Mouse (Mus musculus) megakaryocyte, embryonic 14.5 days (primary cell): ENCODE results near the gene Ankrd17. TPM values are rescaled to one million over a fixed set of nuclear protein-coding genes. Genes with fewer than 3 reads are reported as not detected.
"Not testable (repeated sequence)": the region's sequence is repeated elsewhere in the genome, so short reads cannot be mapped to it uniquely, and the experiment has no call there.

Experiments used
- H3K27me3 ChIP-seq: replicated peaks from 2 replicates; pipeline ENCODE3; 2012; ENCODE audit warnings: inconsistent platforms
- H3K36me3 ChIP-seq: replicated peaks from 2 replicates; pipeline ENCODE3; 2012; ENCODE audit warnings: low read length, inconsistent platforms, mixed read lengths
- H3K4me1 ChIP-seq: 2 replicates; pipeline ENCODE4 v1.6.1; 2012; ENCODE audit warnings: inconsistent platforms
- H3K4me3 ChIP-seq: replicated peaks from 2 replicates; pipeline ENCODE3; 2012; ENCODE audit warnings: moderate library complexity, mild to moderate bottlenecking, inconsistent platforms
- H3K9me3 ChIP-seq: 2 replicates; pipeline ENCODE4 v1.6.1; 2012; ENCODE audit warnings: inconsistent platforms
- FLI1 ChIP-seq: IDR thresholded peaks from 2 replicates; pipeline ENCODE4 v1.6.1; 2012; ENCODE audit warnings: low read length, inconsistent platforms, mixed read lengths
- GATA1 ChIP-seq: IDR thresholded peaks from 3 replicates; pipeline ENCODE4 v1.6.1; 2012; ENCODE audit warnings: mixed read lengths, low read length, inconsistent platforms, borderline replicate concordance
- polyA plus RNA-seq: library from polyadenylated mRNA; stranded (reverse); fragments of >175 nt; gene quantifications from 2 replicates; pipeline ENCODE4 v1.2.3, GENCODE M21; 2012; ENCODE audit warnings: low replicate concordance; ENCODE audit not compliant: insufficient read depth

Gene Ankrd17
- polyA plus RNA-seq, 1 experiment, result 5.3 TPM

DNA sequence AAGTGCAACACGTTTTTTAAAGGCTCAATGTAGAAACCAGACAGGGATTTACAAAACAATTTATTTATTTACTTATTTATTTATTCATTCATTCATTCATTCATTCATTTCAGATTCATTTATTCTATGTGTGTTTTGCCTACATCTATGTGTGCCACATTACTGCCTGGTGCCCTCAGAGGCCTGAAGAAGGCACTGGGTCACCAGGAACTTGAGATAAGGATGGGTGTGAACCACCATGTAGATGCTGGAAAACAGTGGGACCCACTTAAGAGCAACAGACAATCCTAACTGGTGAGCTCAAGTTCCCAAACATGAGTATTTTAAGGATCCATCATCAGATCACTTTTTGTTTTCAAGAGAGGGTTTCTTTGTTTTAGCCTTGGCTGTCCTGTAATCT lies 91.6 kb downstream of the Ankrd17 start:
- TF ChIP-seq FLI1, result no peak
- no peak for TF ChIP-seq GATA1
- peaks cover 85% of the 10 kb centered on the region for H3K36me3 ChIP-seq
- no peaks in the 10 kb centered on the region for H3K9me3 ChIP-seq
- H3K27me3 ChIP-seq, result no peaks in the 10 kb centered on the region
- peaks cover 6% of the 10 kb centered on the region; the same call in 1 of the 2 replicates for H3K4me1 ChIP-seq
- H3K4me3 ChIP-seq, result no peak overlapping the region

DNA sequence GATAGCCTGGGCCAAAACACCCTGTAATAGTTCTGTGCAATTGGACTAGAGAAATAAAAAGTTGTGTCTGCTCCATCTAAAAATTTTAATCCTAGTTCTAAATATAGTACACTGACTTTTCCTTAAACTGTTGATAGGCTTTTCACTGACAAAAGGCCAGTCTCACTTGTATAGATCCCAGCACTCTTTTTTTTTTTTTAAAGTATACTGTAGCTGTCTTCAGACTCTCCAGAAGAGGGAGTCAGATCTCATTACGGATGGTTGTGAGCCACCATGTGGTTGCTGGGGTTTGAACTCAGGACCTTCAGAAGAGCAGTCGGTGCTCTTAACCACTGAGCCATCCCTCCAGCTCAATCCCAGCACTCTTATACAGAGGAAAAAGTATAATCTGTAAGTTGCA lies 104.1 kb downstream of the Ankrd17 start:
- H3K4me3 ChIP-seq, H3K4me1 ChIP-seq, H3K9me3 ChIP-seq, H3K27me3 ChIP-seq: not testable (repeated sequence)
- H3K36me3 ChIP-seq, result peaks cover 88% of the 10 kb centered on the region

DNA sequence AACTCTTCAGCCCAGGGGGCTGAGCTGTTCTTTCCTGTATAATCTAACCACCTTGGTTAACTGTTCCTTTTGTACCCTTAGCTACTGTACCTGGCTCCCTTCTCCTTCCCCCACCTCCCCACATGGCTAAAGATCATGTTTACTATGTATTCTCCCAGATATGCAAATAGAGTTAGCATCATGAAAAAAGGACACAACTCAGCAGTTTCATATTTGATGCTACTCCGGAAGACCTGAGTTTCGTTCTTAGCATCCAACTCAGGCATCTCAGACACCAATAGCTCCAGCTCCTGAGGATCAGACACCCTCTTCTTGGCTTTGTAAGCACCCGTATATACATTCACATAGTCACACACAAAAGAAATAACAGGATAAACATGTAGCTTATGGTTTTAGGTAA lies 109.4 kb downstream of the Ankrd17 start:
- H3K9me3 ChIP-seq, result no peaks in the 10 kb centered on the region
- TF ChIP-seq GATA1, result no peak
- no peak for TF ChIP-seq FLI1
- peaks cover 92% of the 10 kb centered on the region for H3K36me3 ChIP-seq
- H3K27me3 ChIP-seq, result no peaks in the 10 kb centered on the region
- no peaks in the 10 kb centered on the region for H3K4me1 ChIP-seq
- no peak overlapping the region for H3K4me3 ChIP-seq

DNA sequence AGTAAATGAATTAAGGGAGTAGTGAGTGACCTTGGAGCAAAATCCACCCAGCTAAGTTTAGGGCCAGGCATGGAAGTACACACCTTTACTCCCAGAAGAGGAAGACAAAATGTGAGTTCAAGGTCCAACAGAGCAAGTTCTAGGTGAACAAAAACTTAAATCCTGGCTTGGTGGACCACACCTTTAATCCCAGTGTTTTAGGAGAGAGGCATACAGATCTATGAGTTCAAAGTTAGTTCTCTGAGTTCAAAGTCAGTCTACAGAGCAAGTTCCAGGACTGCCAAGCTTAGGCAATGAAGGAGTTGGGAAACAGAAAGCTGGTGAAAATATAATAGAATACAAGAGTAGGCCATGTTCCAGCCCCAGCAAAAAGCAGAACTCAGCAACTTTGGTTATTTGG lies 118.9 kb downstream of the Ankrd17 start:
- H3K27me3 ChIP-seq, result no peaks in the 10 kb centered on the region
- 0 out of 2 replicates have a peak, but pooled peaks cover 4% of the 10 kb centered on the region for H3K4me1 ChIP-seq
- H3K9me3 ChIP-seq, result no peaks in the 10 kb centered on the region
- TF ChIP-seq FLI1, result no peak
- TF ChIP-seq GATA1, result no peak
- peaks cover 93% of the 10 kb centered on the region for H3K36me3 ChIP-seq
- no peak overlapping the region for H3K4me3 ChIP-seq

DNA sequence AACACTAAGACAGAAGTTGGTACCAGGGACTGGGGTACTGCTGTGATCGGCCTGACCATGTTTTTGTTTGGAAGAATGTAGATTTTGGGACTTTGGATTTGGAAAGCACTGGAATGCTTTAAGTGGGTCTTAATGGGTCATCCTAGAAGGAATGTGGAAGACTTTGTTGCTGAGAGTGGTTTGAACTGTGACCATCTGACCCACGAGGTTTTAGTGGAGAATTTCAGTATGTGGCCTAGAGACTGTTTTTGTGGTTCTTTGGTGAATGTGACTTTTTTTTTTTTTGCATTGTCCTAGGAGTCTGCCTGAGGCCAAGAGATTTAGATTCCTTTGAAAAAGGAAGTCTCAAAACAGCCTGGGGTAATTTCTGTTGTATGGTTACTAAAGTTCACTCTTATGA lies 119.4 kb downstream of the Ankrd17 start:
- Histone ChIP-seq H3K4me1 (0 out of 2 replicates have a peak, but pooled peaks cover 4% of the 10 kb centered on the region), H3K27me3 (no peaks in the 10 kb centered on the region), H3K4me3 (no peak overlapping the region), H3K36me3 (peaks cover 93% of the 10 kb centered on the region), H3K9me3 (no peaks in the 10 kb centered on the region)
- no peak for TF ChIP-seq FLI1
- TF ChIP-seq GATA1, result no peak

DNA sequence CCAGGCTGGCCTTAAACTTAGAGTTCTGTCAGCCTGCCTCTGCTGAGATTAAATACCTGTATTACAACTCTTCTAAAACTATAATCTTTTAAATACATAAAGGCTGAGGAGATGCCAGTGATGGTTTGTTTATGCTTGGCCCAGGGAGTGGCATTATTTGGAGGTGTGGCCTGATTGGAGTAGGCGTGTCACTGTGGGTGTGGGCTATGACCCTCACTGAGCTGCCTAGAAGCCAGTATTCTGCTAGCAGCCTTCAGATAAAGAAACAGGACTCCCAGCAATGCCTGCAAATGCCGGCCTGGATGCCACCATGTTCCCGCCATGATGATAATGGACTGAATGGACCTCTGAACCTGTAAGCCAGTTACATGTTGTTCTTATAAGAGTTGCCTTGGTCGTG lies 119.8 kb downstream of the Ankrd17 start:
- no peak overlapping the region for H3K4me3 ChIP-seq
- H3K4me1 ChIP-seq, result 0 out of 2 replicates have a peak, but pooled peaks cover 4% of the 10 kb centered on the region
- no peaks in the 10 kb centered on the region for H3K9me3 ChIP-seq
- peaks cover 93% of the 10 kb centered on the region for H3K36me3 ChIP-seq
- H3K27me3 ChIP-seq, result no peaks in the 10 kb centered on the region
- TF ChIP-seq FLI1 (no peak), GATA1 (no peak)

DNA sequence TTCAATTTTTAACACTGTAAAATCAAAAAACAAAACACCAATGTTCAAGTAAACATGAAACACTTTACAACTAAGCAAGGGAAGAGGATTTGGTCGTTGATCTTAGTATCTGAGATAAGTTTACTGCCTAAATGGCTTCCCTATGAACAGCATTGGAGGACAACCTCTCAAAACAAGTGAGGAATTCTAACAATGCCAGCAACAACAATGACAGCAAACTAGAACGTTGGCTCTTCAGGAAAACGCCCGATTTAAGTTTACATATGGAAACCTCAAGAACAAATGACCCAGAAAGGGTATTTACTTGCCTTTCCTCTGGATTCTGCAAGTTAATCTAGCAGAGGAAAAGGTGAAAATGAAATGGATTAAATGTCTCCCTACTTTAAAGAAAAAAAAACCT lies 121.0 kb downstream of the Ankrd17 start:
- Histone ChIP-seq H3K4me3 (no peak overlapping the region), H3K9me3 (no peaks in the 10 kb centered on the region), H3K36me3 (peaks cover 90% of the 10 kb centered on the region), H3K27me3 (no peaks in the 10 kb centered on the region), H3K4me1 (0 out of 2 replicates have a peak, but pooled peaks cover 4% of the 10 kb centered on the region)
- TF ChIP-seq GATA1 (no peak), FLI1 (no peak)

DNA sequence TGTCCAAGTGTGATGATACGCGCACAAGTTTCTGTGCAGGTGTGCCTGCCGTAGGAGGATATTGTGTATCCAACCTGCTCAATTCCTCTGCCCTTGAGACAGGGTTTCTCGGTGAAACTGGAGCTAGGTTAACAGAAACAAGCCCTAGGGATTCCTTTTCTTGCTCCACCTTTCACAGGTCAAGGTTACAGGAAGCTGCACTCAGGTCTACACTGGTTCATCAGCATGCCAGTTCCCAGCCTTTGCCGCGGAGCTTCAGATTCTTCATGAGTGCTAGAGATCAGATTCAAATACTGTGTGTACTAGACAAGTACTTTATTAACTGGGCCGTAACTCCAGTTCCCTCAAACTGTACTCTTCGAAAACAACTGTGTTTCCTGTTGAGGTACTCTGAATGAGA lies 131.2 kb downstream of the Ankrd17 start:
- Histone ChIP-seq H3K27me3 (no peaks in the 10 kb centered on the region), H3K4me1 (no peaks in the 10 kb centered on the region), H3K36me3 (peaks cover 96% of the 10 kb centered on the region), H3K4me3 (no peak overlapping the region), H3K9me3 (no peaks in the 10 kb centered on the region)
- no peak for TF ChIP-seq FLI1
- TF ChIP-seq GATA1, result no peak

DNA sequence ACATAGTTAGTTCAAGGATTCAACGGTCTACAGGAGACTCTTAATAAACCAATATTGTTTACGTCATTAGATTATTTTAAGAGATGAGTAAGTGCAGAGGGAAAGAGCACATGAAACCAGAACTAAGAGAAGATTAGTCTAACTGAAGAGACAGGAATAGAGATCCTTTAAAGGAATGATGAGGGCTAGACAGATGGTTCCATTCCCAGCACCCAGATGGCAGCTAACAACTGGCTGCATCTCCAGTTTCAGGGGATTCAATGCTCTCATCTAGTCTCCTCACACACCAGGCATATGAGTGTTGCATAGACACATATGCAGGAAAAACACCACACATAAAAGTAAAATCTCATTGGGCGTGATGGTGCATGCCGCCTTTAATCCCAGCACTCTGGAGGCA lies 133.1 kb downstream of the Ankrd17 start:
- Histone ChIP-seq H3K4me1 (no peaks in the 10 kb centered on the region), H3K36me3 (peaks cover 98% of the 10 kb centered on the region), H3K4me3 (no peak overlapping the region), H3K9me3 (no peaks in the 10 kb centered on the region), H3K27me3 (no peaks in the 10 kb centered on the region)
- TF ChIP-seq GATA1, result no peak
- TF ChIP-seq FLI1, result no peak

DNA sequence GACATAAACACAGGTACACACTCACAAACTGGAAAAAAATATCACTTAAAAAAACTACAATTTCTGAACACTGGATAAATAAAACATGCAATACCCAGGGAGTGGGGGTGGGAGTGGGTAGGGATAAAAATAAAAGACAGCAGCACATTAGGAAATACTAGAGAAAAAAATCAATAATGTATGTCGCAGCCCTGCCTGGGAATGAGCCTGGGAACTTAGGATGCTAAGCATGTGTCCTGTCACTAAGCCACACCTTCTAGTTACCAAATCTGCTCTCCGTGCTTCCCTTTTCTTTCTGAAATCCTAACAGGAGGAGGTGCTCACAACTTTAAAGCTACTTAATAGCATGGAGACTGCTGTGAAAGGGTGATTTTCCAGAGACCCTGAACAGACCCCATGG lies 136.6 kb downstream of the Ankrd17 start:
- Histone ChIP-seq H3K4me1 (peaks cover 10% of the 10 kb centered on the region; the same call in 1 of the 2 replicates), H3K36me3 (peaks cover 92% of the 10 kb centered on the region), H3K27me3 (no peaks in the 10 kb centered on the region), H3K4me3 (no peak overlapping the region), H3K9me3 (no peaks in the 10 kb centered on the region)
- TF ChIP-seq GATA1, result no peak
- TF ChIP-seq FLI1, result no peak

DNA sequence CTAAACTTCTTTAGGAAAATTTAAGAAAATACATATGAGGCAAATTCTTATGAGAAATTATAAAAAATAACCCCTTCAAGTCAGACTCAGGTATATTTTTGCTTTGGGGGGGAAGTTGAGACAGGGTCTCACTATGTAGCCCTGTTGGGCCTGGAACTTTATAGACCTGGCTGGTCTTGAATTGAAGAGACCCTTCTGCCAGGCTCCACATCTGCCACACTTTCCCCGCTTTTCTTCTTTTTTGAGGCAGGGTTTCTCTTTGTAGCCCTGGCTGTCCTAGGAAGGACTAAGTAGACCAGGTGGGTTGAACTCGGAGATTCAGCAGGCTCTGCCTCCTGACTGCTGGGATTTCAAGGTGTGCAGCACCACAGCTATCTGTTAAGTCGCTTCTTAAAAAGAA lies 139.7 kb downstream of the Ankrd17 start:
- Histone ChIP-seq H3K9me3 (no peaks in the 10 kb centered on the region), H3K27me3 (no peaks in the 10 kb centered on the region), H3K36me3 (peaks cover 68% of the 10 kb centered on the region), H3K4me3 (no peak overlapping the region), H3K4me1 (peaks cover 31% of the 10 kb centered on the region)
- no peak for TF ChIP-seq GATA1
- TF ChIP-seq FLI1, result no peak
